Mouse (Mus musculus): ENCODE results near the gene Ctnnbip1.

Gene Ctnnbip1

GRCm38 (mm10) chr4:149517868-149518340, at the start of gene Ctnnbip1:
Ctnnbip1 (plus strand) TSS chr4:149518236.
- CTCF ChIA-PET: interaction anchor here (1.2 kb wide), 1 partner anchor 46 kb away, joined by 3 read pairs; no protein-coding TSS in a partner anchor

GRCm38 (mm10) chr4:149469557-149469956, 48.5 kb upstream of the Ctnnbip1 start:
- CTCF ChIA-PET: no interaction called here

DNA sequence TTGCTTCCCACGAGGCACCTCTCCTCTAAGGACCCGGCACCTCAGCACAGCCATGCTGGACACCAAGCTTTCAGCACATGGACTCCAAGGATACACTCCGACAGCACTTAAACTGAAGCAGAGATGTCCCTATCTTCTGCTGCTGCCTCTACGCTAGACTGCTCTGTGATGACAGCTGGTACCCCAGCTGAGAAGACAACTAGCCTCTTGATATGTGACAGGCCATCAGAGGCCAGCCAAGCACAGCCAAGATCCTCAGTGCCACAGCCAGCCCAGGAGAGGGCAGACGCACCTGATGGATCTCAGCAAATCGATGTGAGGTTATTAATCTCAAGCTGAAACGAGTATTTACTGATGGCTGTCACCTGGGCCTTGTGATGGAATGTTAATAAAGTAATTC, 42.9 kb upstream of the Ctnnbip1 start:
- CTCF ChIA-PET: no interaction called here

- CTCF ChIA-PET: no interaction called here
These were observed 41.0 kb upstream of the Ctnnbip1 start, which contains the start of gene Tmem274 for GRCm38 (mm10) chr4:149477078-149477477. Tmem274 (plus strand) TSS chr4:149477378.

DNA sequence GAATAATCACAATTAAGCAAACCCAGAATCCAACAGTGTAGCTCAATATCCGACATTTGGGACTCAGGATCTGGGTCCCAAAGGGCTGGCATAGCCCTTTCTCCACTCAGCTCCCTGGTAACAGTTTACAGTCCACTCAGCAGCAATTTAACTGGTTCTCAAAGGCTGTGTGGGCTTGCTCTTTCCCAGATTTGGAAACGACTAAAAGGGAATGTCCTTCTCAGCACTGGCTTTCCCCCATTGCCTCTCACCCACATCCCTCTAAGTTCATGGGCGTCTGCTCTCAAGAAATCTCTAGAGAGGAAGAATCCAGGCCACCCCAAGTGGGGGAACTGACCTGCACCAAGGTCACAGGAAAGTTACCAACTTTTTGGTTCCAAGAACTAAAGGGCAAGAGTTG, 33.5 kb upstream of the Ctnnbip1 start:
- CTCF ChIA-PET: no interaction called here

- CTCF ChIA-PET: no interaction called here
These were observed 32.8 kb upstream of the Ctnnbip1 start, which contains the start of the genes Nmnat1 and Lzic for GRCm38 (mm10) chr4:149485053-149485824. Nmnat1 (minus strand) TSS chr4:149485202. Lzic (plus strand) TSS chr4:149485229.

DNA sequence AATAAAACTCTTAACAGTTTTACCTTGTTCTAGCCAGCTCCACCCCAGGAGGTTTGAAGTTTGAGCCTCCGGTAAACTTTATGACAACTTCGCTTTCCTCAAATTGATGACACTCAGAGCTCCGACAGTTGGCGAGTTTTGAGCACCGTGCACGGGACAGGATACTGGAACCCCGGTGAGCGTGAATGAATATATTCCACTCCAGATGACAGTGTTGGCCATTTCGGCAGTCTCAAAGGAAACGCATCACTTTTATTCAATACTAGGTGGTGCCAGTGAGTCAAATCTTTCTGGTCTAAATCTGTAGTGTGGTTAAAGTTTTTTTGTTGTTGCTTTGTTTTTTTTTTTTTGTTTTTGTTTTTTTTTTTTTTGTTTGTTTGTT, 32.2 kb upstream of the Ctnnbip1 start:
- CTCF ChIA-PET: no interaction called here

DNA sequence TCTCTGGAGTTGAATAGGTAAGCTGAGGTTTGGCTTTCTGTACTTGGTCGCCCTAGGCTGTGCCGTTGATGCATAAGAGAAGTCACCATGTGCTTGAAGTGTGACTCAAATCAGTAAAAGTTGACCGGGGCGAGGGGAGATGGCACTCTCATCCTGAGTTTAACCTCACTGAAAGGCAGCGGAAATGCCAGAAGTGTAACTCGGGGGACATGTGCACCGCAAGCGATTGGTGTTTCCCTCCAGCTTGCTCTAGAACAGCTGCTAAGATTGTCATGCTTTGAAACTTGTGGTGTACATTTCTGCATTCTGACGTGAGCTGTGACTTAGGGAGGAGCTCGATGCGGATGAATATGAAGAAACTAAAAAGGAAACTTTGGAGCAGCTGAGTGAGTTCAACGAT, 30.3 kb upstream of the Ctnnbip1 start:
- CTCF ChIA-PET: no interaction called here

DNA sequence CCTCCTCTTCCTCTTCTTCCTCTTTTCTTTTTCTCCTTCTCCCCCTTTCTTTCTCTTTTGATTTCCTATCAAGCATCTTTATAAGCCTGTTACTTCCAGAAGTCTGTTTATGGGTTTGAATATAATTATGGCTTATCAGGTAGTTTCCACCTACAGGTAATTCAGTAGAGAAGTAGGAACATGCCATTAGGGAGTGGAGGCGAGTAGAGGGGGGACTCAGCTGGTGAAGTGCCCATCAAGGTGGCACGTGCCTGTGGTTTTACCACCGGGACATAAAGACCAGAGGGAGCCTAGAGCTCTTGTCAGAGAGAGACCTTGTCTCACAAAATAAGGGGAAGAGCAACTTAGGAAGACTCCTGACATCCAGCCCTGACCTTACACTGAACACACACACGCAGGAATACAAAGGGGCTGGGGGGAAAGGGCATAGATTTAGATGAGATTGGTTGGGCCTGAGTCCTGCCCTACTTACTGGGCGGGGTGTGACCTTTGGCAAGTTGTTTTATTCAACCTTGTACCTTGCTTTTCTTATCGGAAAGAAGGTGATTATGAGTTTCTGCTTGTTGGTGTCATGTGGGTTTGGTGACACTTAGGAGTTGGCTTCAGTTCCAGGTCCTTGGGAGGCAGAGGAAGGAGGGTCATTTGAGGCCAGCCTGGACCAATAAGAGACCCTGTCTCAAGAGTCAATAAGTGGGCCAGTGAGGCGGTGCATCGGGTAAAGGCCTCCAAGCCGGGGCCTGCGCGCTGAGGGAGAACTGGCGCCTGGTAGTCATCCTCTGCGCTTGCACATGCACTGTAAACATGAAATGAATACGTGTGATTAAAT, 28.4 kb upstream of the Ctnnbip1 start:
- CTCF ChIA-PET: no interaction called here

GRCm38 (mm10) chr4:149491151-149491550, 26.9 kb upstream of the Ctnnbip1 start:
- CTCF ChIA-PET: no interaction called here

- CTCF ChIA-PET: interaction anchor here (0.7 kb wide), 1 partner anchor 23 kb away, joined by 7 read pairs; no protein-coding TSS in a partner anchor
These were observed 21.4 kb upstream of the Ctnnbip1 start for GRCm38 (mm10) chr4:149496612-149497011.

GRCm38 (mm10) chr4:149498901-149499300, 19.1 kb upstream of the Ctnnbip1 start:
- CTCF ChIA-PET: interaction anchor here (0.6 kb wide), 1 partner anchor 92 kb away, joined by 5 read pairs; no protein-coding TSS in a partner anchor

DNA sequence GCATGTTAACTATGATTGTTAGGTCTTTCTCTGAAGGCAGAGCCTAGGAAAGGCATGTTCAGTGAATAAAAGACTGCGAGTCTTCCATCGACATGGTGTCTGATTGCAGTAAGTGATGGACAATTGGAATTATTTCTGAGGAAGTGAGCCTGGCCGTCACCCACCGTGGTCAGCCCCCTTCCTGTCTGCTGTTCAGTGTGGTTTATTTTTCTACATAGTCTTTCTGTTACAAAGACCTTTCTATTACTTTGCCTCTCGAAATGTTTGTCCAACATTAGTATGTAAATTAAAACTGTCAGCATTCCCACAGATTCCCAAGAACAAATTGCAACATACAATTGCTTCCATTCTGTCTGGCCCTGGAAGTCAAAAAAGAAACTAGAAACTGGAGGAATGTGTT, 18.2 kb upstream of the Ctnnbip1 start:
- CTCF ChIA-PET: no interaction called here

GRCm38 (mm10) chr4:149504363-149504762, 13.7 kb upstream of the Ctnnbip1 start:
- CTCF ChIA-PET: interaction anchor here (0.5 kb wide), 1 partner anchor 54 kb away, joined by 3 read pairs; no protein-coding TSS in a partner anchor

DNA sequence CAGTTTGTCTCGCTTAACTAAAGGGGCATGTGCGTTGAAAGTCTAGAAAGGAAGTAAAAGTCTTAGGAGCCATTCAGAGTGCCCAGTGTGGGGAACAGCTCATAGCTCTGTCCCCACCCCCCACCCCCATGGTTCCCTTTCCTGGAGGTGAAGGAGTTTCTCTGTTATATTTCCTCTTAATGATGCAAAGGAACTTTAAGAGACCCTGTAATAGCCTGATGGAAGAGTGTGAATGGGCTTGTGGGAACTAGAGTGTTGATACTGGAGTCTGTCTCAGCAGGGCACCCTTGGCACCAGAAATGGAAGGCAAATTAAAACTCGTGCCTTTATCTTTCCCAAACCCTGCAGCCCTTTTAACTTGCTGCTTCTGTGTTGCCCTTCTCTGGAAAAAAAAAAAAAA, 13.2 kb upstream of the Ctnnbip1 start:
- CTCF ChIA-PET: interaction anchor here (0.5 kb wide), 1 partner anchor 54 kb away, joined by 3 read pairs; no protein-coding TSS in a partner anchor

DNA sequence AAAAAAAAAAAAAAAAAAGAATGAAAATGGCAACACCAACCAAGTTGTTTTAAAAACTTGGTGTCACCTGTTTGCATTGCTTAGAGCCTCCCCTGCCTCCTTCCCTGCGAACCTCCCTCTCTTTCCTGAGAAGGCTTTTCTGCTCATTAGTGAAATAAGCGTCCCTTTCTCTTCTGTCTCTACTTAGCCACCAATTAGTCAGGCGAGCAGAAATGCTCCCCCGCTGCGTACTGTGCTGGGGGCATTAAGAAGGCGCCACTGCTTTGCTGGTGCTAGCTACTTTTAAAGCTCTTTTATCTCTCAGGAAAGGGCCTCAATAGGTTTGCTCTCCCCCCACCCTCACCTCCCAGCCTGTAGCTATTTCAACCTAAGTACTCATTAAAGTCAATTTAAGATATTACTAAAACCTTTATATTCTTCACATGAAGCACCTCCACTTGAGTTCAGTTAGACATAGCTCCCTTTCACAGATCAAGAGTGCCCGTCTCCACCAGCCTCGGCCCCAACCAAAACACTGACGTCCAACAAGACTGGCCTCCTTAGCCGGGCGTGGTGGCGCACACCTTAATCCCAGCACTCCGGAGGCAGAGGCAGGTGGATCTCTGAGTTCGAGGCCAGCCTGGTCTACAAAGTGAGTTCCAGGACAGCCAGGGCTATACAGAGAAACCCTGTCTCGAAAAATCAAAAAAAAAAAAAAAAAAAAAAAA, 12.6 kb upstream of the Ctnnbip1 start:
- CTCF ChIA-PET: no interaction called here

DNA sequence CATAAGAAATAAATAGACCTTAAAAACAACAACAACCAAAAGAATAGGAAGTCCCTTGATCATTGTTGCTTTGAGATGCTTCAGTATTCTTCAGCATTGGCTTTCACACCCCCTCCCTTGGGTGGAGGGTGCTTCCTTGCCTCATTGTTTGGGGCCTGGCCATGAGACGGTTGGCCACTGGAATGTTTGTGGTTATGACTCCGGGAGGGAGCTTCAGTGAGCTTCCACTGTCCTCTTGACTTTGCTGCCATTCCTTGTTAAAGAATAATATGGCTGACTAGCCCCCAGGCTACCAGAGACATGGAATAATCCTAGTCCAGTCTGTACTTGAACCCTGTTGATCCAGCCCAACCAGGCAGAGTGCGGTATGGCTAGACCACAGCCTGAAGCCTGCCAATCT, 11.1 kb upstream of the Ctnnbip1 start:
- CTCF ChIA-PET: no interaction called here

- CTCF ChIA-PET: interaction anchor here (0.6 to 0.7 kb wide), 2 partner anchors 35 to 381 kb away, joined by 3 to 5 read pairs; no protein-coding TSS in a partner anchor
These were observed 6.8 kb upstream of the Ctnnbip1 start for GRCm38 (mm10) chr4:149511221-149511646.

DNA sequence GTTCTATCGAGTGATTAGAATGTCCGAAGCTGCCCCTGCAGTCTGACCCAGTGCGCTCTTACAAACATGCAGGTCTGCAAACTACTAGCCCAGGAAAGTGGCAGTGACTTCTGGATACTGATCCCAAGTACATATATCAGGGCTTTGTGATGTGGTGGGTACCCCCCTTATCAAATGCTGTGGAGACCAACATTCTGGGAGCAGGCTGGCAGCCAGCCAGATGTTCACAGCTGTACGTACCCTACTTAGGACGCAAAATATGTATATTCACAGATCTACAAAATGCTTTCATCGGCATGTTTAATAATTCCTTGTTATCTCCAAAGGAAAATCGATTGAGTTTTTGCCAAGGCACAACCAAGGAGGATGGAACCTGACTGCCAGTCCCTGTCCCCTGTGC, 6.0 kb upstream of the Ctnnbip1 start:
- CTCF ChIA-PET: no interaction called here

DNA sequence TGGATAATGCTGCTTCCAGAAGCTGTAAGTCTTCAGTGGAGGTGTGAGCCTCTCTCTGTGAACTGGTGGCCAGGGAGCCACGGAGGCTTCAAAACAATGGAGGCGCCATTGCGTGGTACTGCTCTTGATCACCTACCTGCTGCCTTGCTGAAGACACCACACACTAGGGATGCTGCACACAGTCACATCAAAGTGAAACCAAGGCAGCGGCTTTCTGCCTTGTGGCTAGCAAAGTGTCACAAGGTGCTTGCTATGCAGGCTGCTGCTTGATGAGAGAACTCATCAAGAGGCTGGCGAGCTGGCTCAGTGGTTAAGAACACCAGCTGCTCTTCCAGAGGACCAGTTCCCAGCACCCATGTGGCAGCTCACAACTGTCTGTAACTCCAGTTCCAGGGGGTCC, 2.3 kb upstream of the Ctnnbip1 start:
- CTCF ChIA-PET: interaction anchor here (0.6 kb wide), 1 partner anchor 249 kb away, joined by 3 read pairs; no protein-coding TSS in a partner anchor

GRCm38 (mm10) chr4:149518351-149519220, 550 bp downstream of the Ctnnbip1 start:
- CTCF ChIA-PET: no interaction called here

Measured in spleen, embryonic (tissue).